Mouse (Mus musculus): ENCODE results near the gene Cops7b.

GRCm38 (mm10) chr1:86580426-86580825 is 2.3 kb upstream of the Cops7b start:
- TF ChIP-seq GATA1 (IDR thresholded peaks at IDR 0.05; ENCODE audit: borderline replicate concordance, low read length): no peak
- TF ChIP-seq FLI1 (IDR thresholded peaks at IDR 0.05; ENCODE audit: low read length): no peak
